Mouse (Mus musculus): ENCODE measurements around the gene Plxnc1. TPM values are rescaled to one million over a fixed set of nuclear protein-coding genes. Genes with fewer than 3 reads are reported as not detected.

Plxnc1 gene
- polyA plus RNA-seq, 1 experiment from 2014 or later: 7.1 TPM

DNA sequence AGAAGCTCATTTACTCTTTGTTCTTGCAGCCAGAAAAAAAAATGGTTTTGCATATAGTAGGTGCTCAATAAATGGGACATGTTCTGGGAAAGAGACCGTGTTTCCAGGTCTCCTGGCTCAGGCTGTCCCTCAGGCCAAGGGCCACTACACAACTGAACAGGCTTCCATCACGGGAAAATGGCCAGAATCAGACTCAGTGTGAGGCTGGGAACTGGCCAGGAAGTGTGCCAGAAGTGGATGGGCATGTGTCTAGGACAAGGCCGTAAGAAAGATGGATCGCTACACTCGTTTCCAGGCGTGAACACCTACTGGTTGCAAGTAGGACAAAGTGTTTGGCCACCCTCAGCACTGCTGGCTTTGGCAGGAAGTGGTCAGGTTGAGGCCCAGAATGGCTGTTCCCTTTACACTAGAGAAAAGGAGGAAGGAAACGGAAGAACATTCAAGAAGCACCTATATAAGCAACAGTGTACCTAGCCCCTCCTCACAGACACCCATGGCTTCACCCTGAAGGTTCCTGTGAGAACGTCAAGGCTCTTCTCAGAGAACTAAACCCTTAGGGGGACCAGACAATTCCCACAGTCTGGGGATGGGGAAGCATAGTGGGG is 98.0 kb downstream of the Plxnc1 start:
- Histone ChIP-seq H3K9me3 (replicated peaks; ENCODE audit: control insufficient read depth, low read length) (no peaks in the 10 kb centered on the region), H3K36me3 (ENCODE audit: control insufficient read depth, insufficient read depth, low read length) (no peaks in the 10 kb centered on the region), H3K4me2 (no peak overlapping the region), H3K27me3 (ENCODE audit: control insufficient read depth, insufficient read depth, low read length) (no peaks in the 10 kb centered on the region), H3K4me1 (ENCODE audit: control insufficient read depth, insufficient read depth, low read length) (no peaks in the 10 kb centered on the region), H3K27ac (ENCODE audit: low read depth, low read length) (no peak overlapping the region), H3K4me3 (ENCODE audit: low read depth, low read length) (no peak overlapping the region), H3K9ac (ENCODE audit: low read depth, low read length) (no peak overlapping the region)
- no peak for ATAC-seq (replicated peaks; ENCODE audit: insufficient number of reproducible peaks, low FRiP score, low TSS enrichment)
- WGBS (ENCODE audit: insufficient replicate concordance): 80% methylated on average over 8 of the region's 8 CpGs

DNA sequence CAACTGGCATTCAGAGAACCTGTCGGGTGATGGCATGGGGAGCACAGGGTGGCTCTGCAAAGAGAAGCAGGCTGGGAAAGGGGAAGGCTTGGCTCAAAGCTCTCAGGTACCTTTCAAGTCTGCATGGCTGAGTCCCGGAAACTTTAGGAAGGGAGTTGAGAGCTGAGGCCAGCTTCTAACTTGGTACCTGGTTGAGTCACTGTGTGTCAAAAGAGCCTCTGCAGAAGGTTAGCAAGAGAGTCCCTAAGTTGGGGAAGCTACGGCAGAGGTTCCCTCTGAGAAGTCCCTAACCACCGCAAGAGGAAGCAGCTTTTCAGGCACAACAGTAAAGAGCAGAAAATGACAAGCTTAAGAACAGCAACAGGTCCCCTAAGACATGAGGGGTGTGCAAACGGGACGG is 99.9 kb downstream of the Plxnc1 start:
- Histone ChIP-seq H3K9ac (ENCODE audit: low read depth, low read length) (no peak overlapping the region), H3K4me2 (no peak overlapping the region), H3K4me1 (ENCODE audit: control insufficient read depth, insufficient read depth, low read length) (no peaks in the 10 kb centered on the region), H3K27me3 (ENCODE audit: control insufficient read depth, insufficient read depth, low read length) (no peaks in the 10 kb centered on the region), H3K27ac (ENCODE audit: low read depth, low read length) (no peak overlapping the region), H3K36me3 (ENCODE audit: control insufficient read depth, insufficient read depth, low read length) (no peaks in the 10 kb centered on the region), H3K9me3 (replicated peaks; ENCODE audit: control insufficient read depth, low read length) (no peaks in the 10 kb centered on the region), H3K4me3 (ENCODE audit: low read depth, low read length) (no peak overlapping the region)
- ATAC-seq (replicated peaks; ENCODE audit: insufficient number of reproducible peaks, low FRiP score, low TSS enrichment): no peak
- WGBS (ENCODE audit: insufficient replicate concordance): 80% methylated on average over 6 of the region's 6 CpGs

DNA sequence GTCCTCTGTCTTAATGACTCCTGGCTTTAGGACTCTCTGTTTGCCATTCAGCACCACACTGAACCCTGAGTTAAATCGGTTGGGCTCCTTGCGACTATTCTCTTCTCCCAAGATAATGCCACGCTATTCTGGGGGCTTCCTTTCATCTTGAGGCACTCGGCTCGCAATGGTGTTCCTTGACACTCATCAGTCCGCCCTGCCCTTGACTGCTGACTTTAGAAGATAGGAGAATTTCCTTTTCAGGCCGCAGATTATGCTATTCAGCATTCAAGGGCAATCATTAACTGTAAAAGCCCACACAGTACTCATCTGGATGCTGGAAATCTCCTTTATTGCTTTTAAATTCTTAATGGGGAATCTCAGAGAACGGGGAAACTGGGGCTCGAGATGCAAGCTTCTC is 108.8 kb downstream of the Plxnc1 start:
- WGBS (ENCODE audit: insufficient replicate concordance): 39% methylated on average over 9 of the region's 9 CpGs
- Histone ChIP-seq H3K4me2 (no peak overlapping the region), H3K4me1 (ENCODE audit: control insufficient read depth, insufficient read depth, low read length) (no peaks in the 10 kb centered on the region), H3K27ac (ENCODE audit: low read depth, low read length) (no peak overlapping the region), H3K27me3 (ENCODE audit: control insufficient read depth, insufficient read depth, low read length) (no peaks in the 10 kb centered on the region), H3K4me3 (ENCODE audit: low read depth, low read length) (no peak overlapping the region), H3K9ac (ENCODE audit: low read depth, low read length) (no peak overlapping the region), H3K9me3 (replicated peaks; ENCODE audit: control insufficient read depth, low read length) (no peaks in the 10 kb centered on the region), H3K36me3 (ENCODE audit: control insufficient read depth, insufficient read depth, low read length) (no peaks in the 10 kb centered on the region)
- ATAC-seq (replicated peaks; ENCODE audit: insufficient number of reproducible peaks, low FRiP score, low TSS enrichment): no peak

DNA sequence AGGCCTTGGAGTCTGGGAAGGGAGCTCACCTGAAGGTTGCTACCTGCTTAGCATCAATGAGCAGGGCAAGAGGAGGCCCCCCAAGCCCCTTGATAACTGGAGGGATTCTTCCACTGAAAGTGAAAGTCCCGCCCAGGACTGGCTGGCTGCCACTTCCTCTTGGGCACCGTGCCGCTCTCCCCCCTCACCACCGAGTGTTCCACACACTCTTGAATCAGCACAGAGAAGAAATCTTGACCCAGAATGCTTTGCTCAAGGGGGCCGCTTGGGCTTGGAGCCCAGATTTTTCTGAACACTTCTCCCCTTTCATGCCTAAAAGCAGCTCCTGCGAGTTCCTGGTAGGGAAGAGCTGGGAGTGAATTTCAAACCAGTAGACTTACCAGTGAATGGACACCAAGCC is 115.2 kb downstream of the Plxnc1 start:
- Histone ChIP-seq H3K9me3 (replicated peaks; ENCODE audit: control insufficient read depth, low read length) (no peaks in the 10 kb centered on the region), H3K27ac (ENCODE audit: low read depth, low read length) (peak overlapping the region; percentile 57), H3K27me3 (ENCODE audit: control insufficient read depth, insufficient read depth, low read length) (no peaks in the 10 kb centered on the region), H3K36me3 (ENCODE audit: control insufficient read depth, insufficient read depth, low read length) (no peaks in the 10 kb centered on the region), H3K4me1 (ENCODE audit: control insufficient read depth, insufficient read depth, low read length) (peaks cover 11% of the 10 kb centered on the region; the same call in 1 of the 2 replicates), H3K9ac (ENCODE audit: low read depth, low read length) (no peak overlapping the region), H3K4me2 (no peak overlapping the region), H3K4me3 (ENCODE audit: low read depth, low read length) (no peak overlapping the region)
- 53% methylated on average over 6 of the region's 6 CpGs for WGBS (ENCODE audit: insufficient replicate concordance)
- no peak for ATAC-seq (replicated peaks; ENCODE audit: insufficient number of reproducible peaks, low FRiP score, low TSS enrichment)

DNA sequence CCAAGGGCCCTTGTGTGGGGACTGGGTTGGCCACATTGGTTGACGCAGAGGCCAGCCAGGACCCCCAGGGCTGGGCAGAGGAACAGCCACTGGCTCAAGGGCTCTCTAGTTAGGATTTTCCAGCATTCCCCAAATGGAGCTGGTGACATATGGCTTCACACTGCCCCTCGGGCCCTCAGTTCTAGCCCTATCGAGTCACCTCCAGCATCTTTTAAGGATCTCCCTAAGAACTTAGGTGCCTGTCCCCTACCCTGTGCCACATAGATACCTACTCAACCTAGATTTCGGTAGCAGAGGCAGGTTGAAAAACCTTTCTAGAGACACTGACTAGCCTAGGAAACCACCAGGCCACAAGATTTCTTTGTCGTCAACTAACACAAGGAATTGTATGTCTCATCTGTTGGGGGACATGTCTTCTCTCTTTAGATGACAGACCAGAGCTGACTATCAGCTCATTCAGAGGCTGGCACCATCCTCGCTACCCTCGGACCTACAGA is 115.9 kb downstream of the Plxnc1 start:
- H3K36me3 ChIP-seq (ENCODE audit: control insufficient read depth, insufficient read depth, low read length): no peaks in the 10 kb centered on the region
- H3K27me3 ChIP-seq (ENCODE audit: control insufficient read depth, insufficient read depth, low read length): no peaks in the 10 kb centered on the region
- WGBS (ENCODE audit: insufficient replicate concordance): 84% methylated on average over 7 of the region's 7 CpGs
- H3K4me2 ChIP-seq: no peak overlapping the region
- H3K4me1 ChIP-seq (ENCODE audit: control insufficient read depth, insufficient read depth, low read length): peaks cover 11% of the 10 kb centered on the region; the same call in 1 of the 2 replicates
- no peak for ATAC-seq (replicated peaks; ENCODE audit: insufficient number of reproducible peaks, low FRiP score, low TSS enrichment)
- no peak overlapping the region for H3K27ac ChIP-seq (ENCODE audit: low read depth, low read length)
- no peaks in the 10 kb centered on the region for H3K9me3 ChIP-seq (replicated peaks; ENCODE audit: control insufficient read depth, low read length)
- no peak overlapping the region for H3K4me3 ChIP-seq (ENCODE audit: low read depth, low read length)
- no peak overlapping the region for H3K9ac ChIP-seq (ENCODE audit: low read depth, low read length)

DNA sequence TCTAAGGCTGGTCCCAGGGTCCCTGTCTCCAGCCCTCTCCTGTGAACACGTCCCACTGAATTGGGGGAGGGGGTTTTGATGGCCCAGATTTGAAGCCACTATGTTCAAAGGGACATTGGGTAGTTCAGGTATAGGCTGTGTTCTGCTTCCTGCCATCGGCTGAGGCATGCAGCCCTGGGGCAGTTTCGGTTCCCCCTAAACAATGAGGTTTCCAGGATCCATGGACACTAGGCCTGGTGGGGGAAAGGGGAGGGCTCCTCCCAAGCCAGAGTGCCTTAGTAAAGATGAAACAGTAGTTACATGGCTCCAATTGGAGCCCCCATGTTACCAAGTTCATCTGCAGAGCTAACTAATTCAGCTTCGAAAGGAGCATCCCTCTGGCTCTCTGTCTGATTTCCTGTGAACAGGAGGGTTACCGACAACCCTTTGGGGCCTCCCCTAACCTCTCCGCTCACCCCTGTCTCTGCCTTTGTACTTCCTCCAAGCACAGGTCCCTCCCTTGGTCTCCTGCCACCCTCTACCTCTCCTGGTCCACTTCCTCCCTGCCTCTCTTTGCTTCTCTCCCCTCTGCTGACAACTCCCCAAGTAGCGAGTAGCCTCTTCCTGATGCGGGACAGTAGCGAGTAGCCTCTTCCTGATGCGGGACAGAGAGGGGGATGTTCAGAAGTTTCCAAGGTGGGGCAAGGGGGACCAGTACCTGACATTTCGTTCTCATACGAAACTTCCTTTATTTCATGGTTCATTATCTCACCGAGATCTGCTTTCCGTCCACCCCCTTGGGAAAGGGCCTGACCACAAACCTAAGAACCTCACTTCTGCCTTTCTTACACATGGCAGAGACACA is 116.5 kb downstream of the Plxnc1 start:
- 83% methylated on average over 14 of the region's 14 CpGs for WGBS (ENCODE audit: insufficient replicate concordance)

DNA sequence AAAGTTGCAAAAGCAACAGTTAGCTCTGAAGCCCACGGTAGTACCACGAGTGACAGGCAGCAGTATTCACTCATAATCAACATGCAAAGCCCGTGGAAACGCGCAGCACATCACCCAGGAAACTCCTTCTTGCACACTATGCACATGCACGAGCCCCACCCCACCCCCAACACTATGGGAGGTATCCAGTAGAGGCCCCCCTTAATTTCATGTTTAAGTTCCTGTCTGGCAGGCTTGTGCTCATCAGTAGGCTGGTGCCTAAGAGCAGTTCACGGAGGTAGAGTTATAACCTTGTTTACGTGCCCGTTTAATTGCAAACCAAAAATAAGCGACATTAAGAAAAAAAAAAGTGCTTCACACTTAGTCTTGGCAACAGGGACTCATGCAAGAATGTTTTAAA is 117.3 kb downstream of the Plxnc1 start:
- Histone ChIP-seq H3K27ac (ENCODE audit: low read depth, low read length) (no peak overlapping the region), H3K9ac (ENCODE audit: low read depth, low read length) (no peak overlapping the region), H3K36me3 (ENCODE audit: control insufficient read depth, insufficient read depth, low read length) (no peaks in the 10 kb centered on the region), H3K9me3 (replicated peaks; ENCODE audit: control insufficient read depth, low read length) (no peaks in the 10 kb centered on the region), H3K4me1 (ENCODE audit: control insufficient read depth, insufficient read depth, low read length) (peaks cover 13% of the 10 kb centered on the region; the same call in 1 of the 2 replicates), H3K27me3 (ENCODE audit: control insufficient read depth, insufficient read depth, low read length) (no peaks in the 10 kb centered on the region), H3K4me2 (no peak overlapping the region), H3K4me3 (ENCODE audit: low read depth, low read length) (no peak overlapping the region)
- no peak for ATAC-seq (replicated peaks; ENCODE audit: insufficient number of reproducible peaks, low FRiP score, low TSS enrichment)
- 90% methylated on average over 10 of the region's 10 CpGs for WGBS (ENCODE audit: insufficient replicate concordance)

More for the DNA sequence above, 116.5 kb downstream of the Plxnc1 start:
- Histone ChIP-seq H3K27me3 (ENCODE audit: control insufficient read depth, insufficient read depth, low read length) (no peaks in the 10 kb centered on the region), H3K27ac (ENCODE audit: low read depth, low read length) (no peak overlapping the region), H3K4me3 (ENCODE audit: low read depth, low read length) (no peak overlapping the region), H3K36me3 (ENCODE audit: control insufficient read depth, insufficient read depth, low read length) (no peaks in the 10 kb centered on the region), H3K4me2 (no peak overlapping the region), H3K9me3 (replicated peaks; ENCODE audit: control insufficient read depth, low read length) (no peaks in the 10 kb centered on the region), H3K4me1 (ENCODE audit: control insufficient read depth, insufficient read depth, low read length) (peaks cover 13% of the 10 kb centered on the region; the same call in 1 of the 2 replicates), H3K9ac (ENCODE audit: low read depth, low read length) (no peak overlapping the region)
- ATAC-seq (replicated peaks; ENCODE audit: insufficient number of reproducible peaks, low FRiP score, low TSS enrichment): no peak

DNA sequence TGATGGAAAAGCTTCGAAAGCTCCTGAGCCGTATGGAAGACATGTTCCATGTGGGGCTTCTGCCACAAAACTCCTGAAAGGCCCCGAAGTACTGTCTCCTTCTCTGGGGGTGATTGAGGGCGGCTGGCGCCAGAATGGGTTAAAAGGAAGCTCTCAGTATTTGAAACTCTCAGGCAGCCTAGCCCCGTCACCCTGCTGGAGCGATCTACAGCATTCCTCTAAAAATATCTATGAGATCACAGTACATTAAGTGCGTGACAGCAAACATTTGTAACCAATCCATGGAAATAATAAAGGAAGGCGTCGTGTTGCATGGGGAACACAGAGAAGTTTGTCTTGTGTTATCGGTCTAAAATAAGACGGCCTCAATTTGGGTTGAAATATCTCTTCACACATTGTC is 118.2 kb downstream of the Plxnc1 start:
- 82% methylated on average over 12 of the region's 12 CpGs for WGBS (ENCODE audit: insufficient replicate concordance)
- Histone ChIP-seq H3K9me3 (replicated peaks; ENCODE audit: control insufficient read depth, low read length) (no peaks in the 10 kb centered on the region), H3K4me1 (ENCODE audit: control insufficient read depth, insufficient read depth, low read length) (peaks cover 13% of the 10 kb centered on the region; the same call in 1 of the 2 replicates), H3K27ac (ENCODE audit: low read depth, low read length) (no peak overlapping the region), H3K27me3 (ENCODE audit: control insufficient read depth, insufficient read depth, low read length) (no peaks in the 10 kb centered on the region), H3K9ac (ENCODE audit: low read depth, low read length) (no peak overlapping the region), H3K36me3 (ENCODE audit: control insufficient read depth, insufficient read depth, low read length) (no peaks in the 10 kb centered on the region), H3K4me3 (ENCODE audit: low read depth, low read length) (no peak overlapping the region), H3K4me2 (no peak overlapping the region)
- no peak for ATAC-seq (replicated peaks; ENCODE audit: insufficient number of reproducible peaks, low FRiP score, low TSS enrichment)

All from heart, embryonic 11.5 days (tissue).